Mouse (Mus musculus): ENCODE measurements around the gene Exd2.

- TF ChIP-seq CTCF (IDR thresholded peaks at IDR 0.05; ENCODE audit: borderline replicate concordance, extremely low read depth, insufficient read depth, insufficient read length) (peak; percentile 42; the same call in 1 of the 2 replicates), POLR2A (IDR thresholded peaks at IDR 0.05; ENCODE audit: borderline replicate concordance, extremely low read depth, insufficient read depth, insufficient read length, poor library complexity, severe bottlenecking) (no peak)
Observed at GRCm38 (mm10) chr12:80524276-80524921, 61.5 kb downstream of the Exd2 start.

Data from brain, embryonic 14.5 days (tissue).